Mouse (Mus musculus) heart, postnatal 0 days (tissue): ENCODE results near the gene Atg16l2.

Experiments used
- CTCF ChIP-seq: IDR thresholded peaks from 2 replicates; pipeline ENCODE4 v1.5.1; 2016; ENCODE audit warnings: antibody characterized with exemption, control low read depth, low read depth
- EP300 ChIP-seq: IDR thresholded peaks from 2 replicates; pipeline ENCODE4 v1.6.1; 2016; ENCODE audit warnings: antibody characterized with exemption, low read depth

DNA sequence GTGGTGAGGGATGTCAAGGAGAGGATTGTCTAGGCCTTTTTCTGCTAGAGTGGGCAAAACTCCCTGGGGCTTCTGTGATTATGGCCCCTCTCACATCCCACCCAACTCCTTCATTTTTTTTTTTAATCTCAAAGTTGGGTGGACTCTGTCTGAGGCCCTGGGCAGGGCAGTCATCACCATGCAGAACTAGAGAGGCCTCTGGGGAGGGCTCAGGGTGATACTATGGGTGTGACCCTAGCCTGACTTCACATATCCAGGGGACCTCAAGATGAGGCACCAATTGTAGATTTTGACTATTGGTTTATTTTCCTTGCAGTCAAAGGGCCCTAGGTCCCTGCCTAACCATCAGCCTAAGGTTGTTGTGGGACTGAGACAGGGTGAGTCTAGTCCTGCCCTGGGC, 13.6 kb upstream of the Atg16l2 start:
- TF ChIP-seq CTCF (no peak), EP300 (no peak)
